Comparison of ENCODE assay signal across 24 mouse cellular contexts in the genomic region with DNA sequence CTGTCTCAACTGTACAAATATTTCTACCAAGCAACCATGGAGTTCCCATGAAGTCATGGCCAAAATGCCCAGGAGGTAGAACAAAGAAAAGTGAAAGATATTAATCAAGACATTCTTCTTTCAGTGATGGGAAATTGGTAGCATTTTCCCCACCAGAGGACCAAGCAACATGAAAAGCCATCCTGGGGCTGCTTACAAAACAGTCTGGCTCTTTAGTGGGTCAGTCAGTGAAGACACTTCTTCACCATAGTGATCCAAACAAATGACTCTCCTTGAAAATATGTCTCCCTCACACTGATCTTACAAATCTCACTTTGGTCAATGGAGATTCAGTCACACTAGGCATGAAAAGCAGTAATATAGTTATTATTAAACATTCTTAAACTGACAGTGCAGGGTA.
"Had no signal": no experiment of that assay in that cellular context is flagged by ENCODE, and none has a peak within 500 bp of the region (broad histone marks: within the 10 kb centered on the region; RNA-seq: fewer than 3 reads in every experiment).

No protein-coding gene starts in this region.

- H3K4me3 ChIP-seq: kidney, embryonic 15.5 days; limb, embryonic 12.5 days; limb, embryonic 15.5 days; lung, embryonic 15.5 days; megakaryocyte, embryonic 14.5 days; midbrain, embryonic 12.5 days; neural tube, embryonic 13.5 days; stomach, embryonic 15.5 days had no signal

- ATAC-seq: midbrain, embryonic 16.5 days had no signal

- H3K27ac ChIP-seq: kidney, embryonic 15.5 days; limb, embryonic 12.5 days; limb, embryonic 15.5 days; liver, embryonic 14.5 days; lung, embryonic 15.5 days; midbrain, embryonic 12.5 days; neural tube, embryonic 13.5 days; stomach, embryonic 15.5 days had no signal

- H3K27me3 ChIP-seq: kidney, embryonic 15.5 days; limb, embryonic 12.5 days; limb, embryonic 15.5 days; lung, embryonic 15.5 days; megakaryocyte, embryonic 14.5 days; midbrain, embryonic 12.5 days; neural tube, embryonic 13.5 days; stomach, embryonic 15.5 days had no signal

- H3K9me3 ChIP-seq: kidney, embryonic 15.5 days; limb, embryonic 12.5 days; limb, embryonic 15.5 days; lung, embryonic 15.5 days; megakaryocyte, embryonic 14.5 days; midbrain, embryonic 12.5 days; neural tube, embryonic 13.5 days; stomach, embryonic 15.5 days had no signal

- H3K4me2 ChIP-seq: kidney, embryonic 15.5 days; limb, embryonic 12.5 days; limb, embryonic 15.5 days; liver, embryonic 11.5 days; lung, embryonic 15.5 days; midbrain, embryonic 12.5 days; neural tube, embryonic 13.5 days; stomach, embryonic 15.5 days had no signal

- H3K36me3 ChIP-seq: kidney, embryonic 15.5 days; limb, embryonic 12.5 days; limb, embryonic 15.5 days; lung, embryonic 15.5 days; midbrain, embryonic 12.5 days; neural tube, embryonic 13.5 days; stomach, embryonic 15.5 days had no signal

- H3K4me1 ChIP-seq: kidney, embryonic 15.5 days; limb, embryonic 12.5 days; limb, embryonic 15.5 days; lung, embryonic 15.5 days; megakaryocyte, embryonic 14.5 days; midbrain, embryonic 12.5 days; neural tube, embryonic 13.5 days; stomach, embryonic 15.5 days had no signal

- DNase-seq: kidney, adult 8-10 months; kidney, postnatal 10 days; kidney, postnatal 36 days; layer of hippocampus, postnatal 36 days; left cerebral cortex, postnatal 4 days; lung, adult 18-20 months; lung, postnatal 10 days; lung, postnatal 36 days; retina, postnatal 1 day; right cerebral cortex, postnatal 25 days; spleen, adult 18-20 months; thymus, adult 18-20 months; thymus, postnatal 36 days had no signal

- H3K9ac ChIP-seq: kidney, embryonic 15.5 days; limb, embryonic 12.5 days; limb, embryonic 15.5 days; liver, embryonic 14.5 days; lung, embryonic 15.5 days; midbrain, embryonic 12.5 days; neural tube, embryonic 13.5 days; stomach, embryonic 15.5 days had no signal
